Mouse (Mus musculus) lung, embryonic 14.5 days (tissue): ENCODE results near the gene Gclc. TPM values are rescaled to one million over a fixed set of nuclear protein-coding genes. Genes with fewer than 3 reads are reported as not detected.

ENCODE experiments used
- ATAC-seq: fragments of 200-750 bp; cut with Nextera tagmentation; 2 replicates; pipeline ENCODE4 v1.8.0; 2017; ENCODE audit warnings: mild to moderate bottlenecking, moderate TSS enrichment, moderate library complexity; ENCODE audit not compliant: insufficient read depth
- DNase-seq: peaks from one replicate; pipeline ENCODE4 v3.0.0-alpha.2; 2015
- H3K27ac ChIP-seq: fragments of 300-500 bp; sonication (generic); 2 replicates; pipeline ENCODE4 v1.5.1; 2014; ENCODE audit warnings: low read depth, mild to moderate bottlenecking, moderate library complexity
- H3K27me3 ChIP-seq: fragments of 300-500 bp; sonication (generic); 2 replicates; pipeline ENCODE4 v1.6.1; 2014; ENCODE audit warnings: low read length, control low read depth; ENCODE audit not compliant: insufficient read depth
- H3K36me3 ChIP-seq: fragments of 300-500 bp; sonication (generic); 2 replicates; pipeline ENCODE4 v1.6.1; 2014; ENCODE audit warnings: control low read depth; ENCODE audit not compliant: insufficient read depth
- H3K4me1 ChIP-seq: fragments of 300-500 bp; sonication (generic); 2 replicates; pipeline ENCODE4 v1.6.1; 2014; ENCODE audit warnings: antibody characterized with exemption, control low read depth; ENCODE audit not compliant: insufficient read depth
- H3K4me2 ChIP-seq: fragments of 300-500 bp; sonication (generic); 2 replicates; pipeline ENCODE4 v1.6.1; 2014; ENCODE audit warnings: mild to moderate bottlenecking
- H3K4me3 ChIP-seq: fragments of 300-500 bp; sonication (generic); 2 replicates; pipeline ENCODE4 v1.5.1; 2014; ENCODE audit warnings: low read depth, low read length
- H3K9ac ChIP-seq: fragments of 300-500 bp; sonication (generic); 2 replicates; pipeline ENCODE4 v1.6.1; 2014
- H3K9me3 ChIP-seq: fragments of 300-500 bp; sonication (generic); 2 replicates; pipeline ENCODE4 v1.6.1; 2016; ENCODE audit warnings: low read depth, low read length, control low read depth
- CTCF ChIP-seq: IDR thresholded peaks from 2 replicates; pipeline ENCODE4 v1.5.1; 2016; ENCODE audit warnings: antibody characterized with exemption, low read depth
- WGBS: fragments of 180-500 bp; shearing (Covaris S2); extraction: QIAGEN DNeasy Blood & Tissue Kit; methylation state at CpG from one replicate; pipeline ENCODE4 v1.1.7; 2014; 5-methylcytosine and 5-hydroxymethylcytosine counted together
- polyA plus RNA-seq: library from polyadenylated mRNA; unstranded; fragments of >200 nt; fragmentation: Nextera tagmentation; extraction: Ambion mirVana; gene quantifications from 2 replicates; pipeline ENCODE4 v1.2.1, GENCODE M21; 2014

Gclc gene
- polyA plus RNA-seq, 1 experiment from 2014 or later = 21.2 TPM

GRCm38 (mm10) chr9:77828531-77828965, 74.2 kb downstream of the Gclc start:
- peak; percentile 27 for DNase-seq

DNA sequence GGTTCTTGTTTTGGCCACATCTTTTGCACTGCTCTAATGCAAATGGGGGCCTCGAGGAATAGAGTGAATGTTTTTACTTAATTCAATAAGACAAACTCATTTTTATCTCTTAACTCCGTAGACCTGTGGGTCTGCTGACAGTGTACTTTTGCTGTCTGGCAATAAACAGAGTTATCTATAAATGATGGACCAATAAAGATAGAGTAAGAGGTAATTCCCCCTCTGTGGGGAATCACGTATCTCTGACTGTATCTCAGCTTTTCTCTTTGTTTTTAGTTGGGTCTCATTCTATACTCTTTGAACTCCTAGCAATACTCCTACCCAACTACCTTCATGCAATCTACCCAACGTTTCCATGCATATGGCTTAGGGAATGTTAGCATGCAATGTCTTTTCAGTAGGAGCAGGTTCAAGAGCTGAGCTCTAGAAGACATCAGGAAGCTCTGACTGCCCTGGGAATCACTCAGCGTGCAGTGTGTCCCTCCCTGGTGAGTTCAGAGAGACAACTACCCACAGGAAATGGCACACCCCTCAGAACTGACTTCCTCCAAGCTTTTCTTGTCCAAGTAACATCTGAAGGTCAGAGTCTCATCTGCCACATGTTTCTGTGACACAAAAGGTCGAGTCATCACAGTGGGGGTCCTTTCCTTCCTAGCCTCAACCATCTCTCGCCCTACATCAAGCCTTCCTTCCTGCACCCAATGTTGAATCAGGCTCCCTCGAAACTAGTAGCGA, 80.1 kb downstream of the Gclc start:
- Histone ChIP-seq H3K4me1 (no peaks in the 10 kb centered on the region), H3K4me3 (no peak overlapping the region), H3K9me3 (no peaks in the 10 kb centered on the region), H3K27me3 (no peaks in the 10 kb centered on the region), H3K4me2 (no peak overlapping the region), H3K36me3 (no peaks in the 10 kb centered on the region), H3K27ac (no peak overlapping the region), H3K9ac (no peak overlapping the region)
- no peak for ATAC-seq
- TF ChIP-seq CTCF = no peak
- DNase-seq = no peak
- WGBS = 59% methylated on average over 9 of the region's 9 CpGs

More at GRCm38 (mm10) chr9:77828531-77828965, 74.2 kb downstream of the Gclc start:
- Histone ChIP-seq H3K4me1 (peaks cover 7% of the 10 kb centered on the region; the same call in 1 of the 2 replicates), H3K4me3 (no peak overlapping the region), H3K9ac (no peak overlapping the region), H3K27ac (no peak overlapping the region), H3K36me3 (no peaks in the 10 kb centered on the region), H3K27me3 (no peaks in the 10 kb centered on the region), H3K4me2 (no peak overlapping the region), H3K9me3 (no peaks in the 10 kb centered on the region)
- no peak for ATAC-seq
- TF ChIP-seq CTCF = no peak
- WGBS = 64% methylated on average over 7 of the region's 7 CpGs

DNA sequence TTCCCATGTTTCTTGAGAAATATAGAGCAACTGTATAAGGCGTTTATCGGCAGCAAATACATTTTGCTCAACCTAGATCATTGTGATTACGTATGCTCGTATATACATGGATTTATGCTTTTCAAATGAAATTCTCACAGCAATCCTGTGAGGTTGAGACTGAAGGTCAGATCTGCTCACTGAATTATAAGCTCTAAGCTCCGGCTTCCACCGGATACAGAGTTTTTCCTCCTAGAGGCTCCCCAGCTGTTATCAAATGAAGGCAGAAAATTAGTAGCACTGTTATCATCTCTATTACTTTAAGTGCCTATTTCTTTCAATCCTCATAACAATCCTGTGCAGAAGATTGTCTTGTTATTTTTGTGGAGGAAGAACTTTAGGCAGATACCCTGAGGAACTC, 80.8 kb downstream of the Gclc start:
- Histone ChIP-seq H3K27ac (no peak overlapping the region), H3K36me3 (no peaks in the 10 kb centered on the region), H3K4me1 (no peaks in the 10 kb centered on the region), H3K9me3 (no peaks in the 10 kb centered on the region), H3K4me2 (no peak overlapping the region), H3K9ac (no peak overlapping the region), H3K4me3 (no peak overlapping the region), H3K27me3 (no peaks in the 10 kb centered on the region)
- no peak for TF ChIP-seq CTCF
- ATAC-seq = no peak
- DNase-seq = no peak
- 80% methylated on average over 6 of the region's 6 CpGs for WGBS

DNA sequence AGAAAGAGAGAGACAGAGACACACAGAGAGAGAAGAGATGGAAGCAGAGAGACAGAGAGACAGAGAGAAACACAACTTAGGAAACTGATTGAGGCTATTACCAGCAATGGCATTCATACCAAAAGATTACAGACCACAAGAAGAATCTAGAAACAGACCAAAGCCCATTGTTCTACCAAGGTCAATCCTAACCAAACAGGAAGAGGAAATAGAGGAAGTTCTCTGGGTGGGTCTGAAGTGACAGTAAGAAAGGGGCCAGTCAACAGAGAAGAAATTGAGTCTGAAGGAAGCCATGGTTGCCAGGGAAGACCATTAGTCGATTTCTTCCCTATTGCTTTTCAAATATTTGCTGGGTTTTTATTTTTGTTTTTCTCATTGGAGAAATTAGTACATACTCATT, 81.4 kb downstream of the Gclc start:
- no peak overlapping the region for H3K27ac ChIP-seq

DNA sequence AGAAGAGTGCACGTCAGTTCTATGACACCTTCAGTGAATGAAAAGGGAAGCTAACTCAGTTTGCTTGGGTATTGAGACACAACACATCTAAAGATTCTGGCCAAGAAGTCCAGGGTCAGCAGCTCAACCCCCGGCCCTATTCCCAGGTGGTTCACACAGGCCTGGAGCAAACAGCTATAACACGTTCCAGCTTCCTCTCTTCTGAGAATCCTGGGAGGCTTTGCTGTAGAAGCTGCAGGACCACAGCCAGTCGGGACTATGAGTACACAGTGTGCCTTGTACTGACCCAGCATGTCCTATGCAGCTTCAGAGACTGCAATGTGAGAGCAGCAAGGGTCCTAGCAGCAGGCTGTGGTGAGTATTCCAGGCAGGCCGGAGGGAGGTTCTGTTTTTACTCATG, 84.3 kb downstream of the Gclc start:
- 65% methylated on average over 5 of the region's 5 CpGs for WGBS
- Histone ChIP-seq H3K4me3 (no peak overlapping the region), H3K9ac (no peak overlapping the region), H3K9me3 (no peaks in the 10 kb centered on the region), H3K4me2 (no peak overlapping the region), H3K36me3 (no peaks in the 10 kb centered on the region), H3K27me3 (no peaks in the 10 kb centered on the region), H3K4me1 (no peaks in the 10 kb centered on the region), H3K27ac (no peak overlapping the region)
- TF ChIP-seq CTCF = no peak
- no peak for ATAC-seq
- DNase-seq = no peak

More for the DNA sequence above, 81.4 kb downstream of the Gclc start:
- H3K9me3 ChIP-seq = no peaks in the 10 kb centered on the region
- H3K4me3 ChIP-seq = no peak overlapping the region
- H3K4me2 ChIP-seq = no peak overlapping the region
- no peaks in the 10 kb centered on the region for H3K27me3 ChIP-seq
- WGBS = 75% methylated on average over 1 of the region's 1 CpGs
- no peak for ATAC-seq
- H3K9ac ChIP-seq = no peak overlapping the region
- H3K4me1 ChIP-seq = no peaks in the 10 kb centered on the region
- DNase-seq = peak; percentile 5
- no peaks in the 10 kb centered on the region for H3K36me3 ChIP-seq
- TF ChIP-seq CTCF = no peak

Other genes with a start within 250 kb of the Gclc start
- 9.3 and 9.5 TPM in 2 replicates for gene Lrrc1, start 209.7 kb upstream of the Gclc start, polyA plus RNA-seq
- 0.33 and 0.54 TPM in 2 replicates for gene Klhl31, start 118.0 kb upstream of the Gclc start, polyA plus RNA-seq
- gene Elovl5, start 162.8 kb downstream of the Gclc start, polyA plus RNA-seq = 76.7 and 87.7 TPM in 2 replicates